Mouse (Mus musculus) spleen, adult 2 months (tissue): ENCODE measurements around the gene Jade2.

Experiments
- CTCF ChIP-seq: fragments of 200-500 bp; IDR thresholded peaks from 2 replicates; pipeline ENCODE4 v1.5.1; 2011; ENCODE audit warnings: mild to moderate bottlenecking, inconsistent platforms; ENCODE audit not compliant: insufficient read depth, insufficient read length, insufficient replicate concordance; ENCODE audit errors: extremely low read depth
- POLR2A ChIP-seq: fragments of 200-500 bp; IDR thresholded peaks from 2 replicates; pipeline ENCODE4 v1.6.1; 2011; ENCODE audit warnings: low read depth, low read length, inconsistent platforms

DNA sequence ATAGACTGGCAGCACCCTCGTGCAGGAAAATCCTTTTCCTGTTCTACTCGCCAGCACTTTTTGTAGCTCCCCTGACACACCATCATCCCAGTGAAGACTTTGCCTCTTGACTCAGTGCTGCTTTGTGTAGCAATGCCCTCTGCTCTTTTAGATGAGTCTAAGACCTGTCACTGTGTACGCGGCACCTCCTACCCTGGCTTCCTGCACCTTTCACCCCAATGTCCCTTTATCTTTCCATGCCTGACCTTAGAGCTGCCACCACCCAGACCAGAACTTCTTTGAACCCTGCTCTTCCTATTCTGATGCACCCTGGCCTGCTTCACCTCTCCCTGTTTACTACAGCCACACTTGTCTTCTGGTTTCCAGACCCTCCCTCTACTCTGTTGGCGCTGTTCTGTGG is 89.2 kb downstream of the Jade2 start:
- TF ChIP-seq CTCF = no peak
- TF ChIP-seq POLR2A = no peak
